In genomic region chr16:17131191-17132088, GRCm38 (mm10) we compare ENCODE assay signal across 8 mouse cellular contexts. TPM values are rescaled to one million over a fixed set of nuclear protein-coding genes. Genes with fewer than 3 reads are reported as not detected.
A peak's percentile ranks its signal among the peaks of the same experiment; 100 is the strongest.
DNase-seq lines count a peak whose midpoint lies in the region; ATAC-seq lines count a peak whose summit lies in the region.

No protein-coding gene starts in this region.

- peak overlapping the region; percentile 72 for H3K9ac ChIP-seq in hindbrain, embryonic 14.5 days
- peak overlapping the region; percentile 75 for H3K9ac ChIP-seq in lung, embryonic 16.5 days (ENCODE audit: low read length)

- H3K4me1 ChIP-seq in heart, embryonic 10.5 days, result peaks cover 18% of the 10 kb centered on the region
- peaks cover 23% of the 10 kb centered on the region for H3K4me1 ChIP-seq in embryonic facial prominence, embryonic 10.5 days
- H3K4me1 ChIP-seq in hindbrain, embryonic 14.5 days (replicated peaks; ENCODE audit: control insufficient read depth, insufficient read depth, low read length), result peaks cover 14% of the 10 kb centered on the region
- peaks cover 16% of the 10 kb centered on the region for H3K4me1 ChIP-seq in lung, embryonic 16.5 days (replicated peaks; ENCODE audit: control insufficient read depth, insufficient read depth, low read length)

- no peak for DNase-seq in heart, embryonic 10.5 days (ENCODE audit: low spot score)
- no peak for DNase-seq in heart, postnatal 4 days
- peak; percentile 29 for DNase-seq in CD8-positive naive resting alpha-beta T cell, adult 2 months (ENCODE audit: low read depth in 2 of 2, low spot score in 2 of 2)
- DNase-seq in embryonic facial prominence, embryonic 10.5 days (ENCODE audit: low spot score), result peak; percentile 52
- DNase-seq in hindbrain, embryonic 14.5 days (ENCODE audit: low spot score), result no peak
- DNase-seq in splenic B cell, adult 2 months (ENCODE audit: low read depth, low spot score), result peak; percentile 49
- no peak for DNase-seq in right cerebral cortex, postnatal 4 days

- ATAC-seq in hindbrain, embryonic 14.5 days (ENCODE audit: low FRiP score), result no peak
- peak; percentile 66 for ATAC-seq in lung, embryonic 16.5 days (ENCODE audit: low read depth)

- H3K4me3 ChIP-seq in heart, embryonic 10.5 days, result peak overlapping the region; percentile 79
- peak overlapping the region; percentile 87 for H3K4me3 ChIP-seq in embryonic facial prominence, embryonic 10.5 days
- peak overlapping the region; percentile 79 for H3K4me3 ChIP-seq in hindbrain, embryonic 14.5 days (replicated peaks; ENCODE audit: low read length)
- peak overlapping the region; percentile 84 for H3K4me3 ChIP-seq in lung, embryonic 16.5 days (ENCODE audit: low read length)

- H3K9me3 ChIP-seq in heart, embryonic 10.5 days, result no peaks in the 10 kb centered on the region
- H3K9me3 ChIP-seq in embryonic facial prominence, embryonic 10.5 days, result no peaks in the 10 kb centered on the region
- no peaks in the 10 kb centered on the region for H3K9me3 ChIP-seq in hindbrain, embryonic 14.5 days (ENCODE audit: control insufficient read depth, low read length)
- no peaks in the 10 kb centered on the region for H3K9me3 ChIP-seq in lung, embryonic 16.5 days (ENCODE audit: control insufficient read depth, low read length)

- H3K27me3 ChIP-seq in heart, embryonic 10.5 days (ENCODE audit: insufficient read depth, poor library complexity, severe bottlenecking), result no peaks in the 10 kb centered on the region
- no peaks in the 10 kb centered on the region for H3K27me3 ChIP-seq in embryonic facial prominence, embryonic 10.5 days (replicated peaks; ENCODE audit: low read depth, poor library complexity, severe bottlenecking)
- H3K27me3 ChIP-seq in hindbrain, embryonic 14.5 days (ENCODE audit: control insufficient read depth, insufficient read depth, low read length), result no peaks in the 10 kb centered on the region
- H3K27me3 ChIP-seq in lung, embryonic 16.5 days (ENCODE audit: control insufficient read depth, insufficient read depth, low read depth, low read length), result no peaks in the 10 kb centered on the region
- no peaks in the 10 kb centered on the region for H3K27me3 ChIP-seq in splenic B cell, adult 2 months (ENCODE audit: control insufficient read depth, insufficient read depth, low read length, poor library complexity, severe bottlenecking)

- H3K4me2 ChIP-seq in hindbrain, embryonic 14.5 days (replicated peaks), result peak overlapping the region; percentile 74
- peak overlapping the region; percentile 97 for H3K4me2 ChIP-seq in lung, embryonic 16.5 days (ENCODE audit: low read depth, low read length)

- peak overlapping the region; percentile 90 for H3K27ac ChIP-seq in heart, embryonic 10.5 days
- peak overlapping the region; percentile 93 for H3K27ac ChIP-seq in embryonic facial prominence, embryonic 10.5 days (replicated peaks)
- peak overlapping the region; percentile 80 for H3K27ac ChIP-seq in hindbrain, embryonic 14.5 days
- H3K27ac ChIP-seq in lung, embryonic 16.5 days (ENCODE audit: low read length), result peak overlapping the region; percentile 12; the same call in 1 of the 2 replicates

- H3K36me3 ChIP-seq in heart, embryonic 10.5 days, result no peaks in the 10 kb centered on the region; the same call in 1 of the 2 replicates
- peaks cover 15% of the 10 kb centered on the region for H3K36me3 ChIP-seq in embryonic facial prominence, embryonic 10.5 days (replicated peaks)
- H3K36me3 ChIP-seq in hindbrain, embryonic 14.5 days (replicated peaks; ENCODE audit: control insufficient read depth, insufficient read depth), result no peaks in the 10 kb centered on the region
- no peaks in the 10 kb centered on the region for H3K36me3 ChIP-seq in lung, embryonic 16.5 days (ENCODE audit: control insufficient read depth, insufficient read depth, low read length)
- H3K36me3 ChIP-seq in splenic B cell, adult 2 months (ENCODE audit: control insufficient read depth, insufficient read depth, low read length, poor library complexity, severe bottlenecking), result no peaks in the 10 kb centered on the region

- 3% methylated on average over 43 of the region's 43 CpGs for WGBS in heart, embryonic 10.5 days
- 4% methylated on average over 43 of the region's 43 CpGs for WGBS in embryonic facial prominence, embryonic 10.5 days
- WGBS in hindbrain, embryonic 14.5 days, result 4% methylated on average over 42 of the region's 43 CpGs
- WGBS in lung, embryonic 16.5 days, result 4% methylated on average over 43 of the region's 43 CpGs

RNA-seq across cellular contexts. Expression of gene Sdf2l1, which starts 0.7 kb away (rescaled TPM):
- 115 and 145 TPM in 2 replicates for polyA plus RNA-seq in heart, embryonic 10.5 days (2016; fragmentation: Nextera tagmentation; extraction: Ambion mirVana)
- total RNA-seq in heart, postnatal 4 days (2021), result 10 to 100 TPM in 1 of 2 experiments, 1 to 10 TPM in 1; 8.2 to 10.5 TPM
- polyA plus RNA-seq in embryonic facial prominence, embryonic 10.5 days (2016; fragmentation: Nextera tagmentation; extraction: Ambion mirVana), result 107 and 118 TPM in 2 replicates
- polyA plus RNA-seq in hindbrain, embryonic 14.5 days (2014; fragmentation: Nextera tagmentation; extraction: Ambion mirVana), result 24.5 and 25.9 TPM in 2 replicates
- polyA plus RNA-seq in lung, embryonic 16.5 days (2015; fragmentation: Nextera tagmentation; extraction: Ambion mirVana), result 85.6 and 88.8 TPM in 2 replicates

RNA-seq across cellular contexts. Expression of gene 2610318N02Rik, which starts 6.5 kb away (rescaled TPM):
- polyA plus RNA-seq in heart, embryonic 10.5 days (2016; fragmentation: Nextera tagmentation; extraction: Ambion mirVana), result 56.0 and 84.9 TPM in 2 replicates
- 1 to 10 TPM; 4.1 to 4.3 TPM for total RNA-seq in heart, postnatal 4 days (2021)
- 170 and 185 TPM in 2 replicates for polyA plus RNA-seq in embryonic facial prominence, embryonic 10.5 days (2016; fragmentation: Nextera tagmentation; extraction: Ambion mirVana)
- polyA plus RNA-seq in hindbrain, embryonic 14.5 days (2014; fragmentation: Nextera tagmentation; extraction: Ambion mirVana), result 11.8 and 11.9 TPM in 2 replicates
- polyA plus RNA-seq in lung, embryonic 16.5 days (2015; fragmentation: Nextera tagmentation; extraction: Ambion mirVana), result 23.8 and 28.7 TPM in 2 replicates

RNA-seq across cellular contexts. Expression of gene Ydjc, which starts 13.0 kb away (rescaled TPM):
- 5.6 and 9.8 TPM in 2 replicates for polyA plus RNA-seq in heart, embryonic 10.5 days (2016; fragmentation: Nextera tagmentation; extraction: Ambion mirVana)
- total RNA-seq in heart, postnatal 4 days (2021), result 1 to 10 TPM; 1.9 to 2.9 TPM
- polyA plus RNA-seq in embryonic facial prominence, embryonic 10.5 days (2016; fragmentation: Nextera tagmentation; extraction: Ambion mirVana), result 6.7 and 7.5 TPM in 2 replicates
- 47.5 and 49.2 TPM in 2 replicates for polyA plus RNA-seq in hindbrain, embryonic 14.5 days (2014; fragmentation: Nextera tagmentation; extraction: Ambion mirVana)
- 6.1 and 6.2 TPM in 2 replicates for polyA plus RNA-seq in lung, embryonic 16.5 days (2015; fragmentation: Nextera tagmentation; extraction: Ambion mirVana)

RNA-seq across cellular contexts. Expression of gene Ccdc116, which starts 15.6 kb away (rescaled TPM):
- 0.36 and 0.55 TPM in 2 replicates for polyA plus RNA-seq in heart, embryonic 10.5 days (2016; fragmentation: Nextera tagmentation; extraction: Ambion mirVana)
- under 1 TPM; 0.26 to 0.32 TPM for total RNA-seq in heart, postnatal 4 days (2021)
- polyA plus RNA-seq in embryonic facial prominence, embryonic 10.5 days (2016; fragmentation: Nextera tagmentation; extraction: Ambion mirVana), result 0.55 and 0.57 TPM in 2 replicates
- polyA plus RNA-seq in hindbrain, embryonic 14.5 days (2014; fragmentation: Nextera tagmentation; extraction: Ambion mirVana), result 3.6 and 3.7 TPM in 2 replicates
- polyA plus RNA-seq in lung, embryonic 16.5 days (2015; fragmentation: Nextera tagmentation; extraction: Ambion mirVana), result 0.20 and 0.44 TPM in 2 replicates

RNA-seq across cellular contexts. Expression of gene Ppil2, which starts 20.4 kb away (rescaled TPM):
- polyA plus RNA-seq in heart, embryonic 10.5 days (2016; fragmentation: Nextera tagmentation; extraction: Ambion mirVana), result 114 and 125 TPM in 2 replicates
- 10 to 100 TPM; 49.0 to 52.5 TPM for total RNA-seq in heart, postnatal 4 days (2021)
- 150 TPM in 2 replicates for polyA plus RNA-seq in embryonic facial prominence, embryonic 10.5 days (2016; fragmentation: Nextera tagmentation; extraction: Ambion mirVana)
- polyA plus RNA-seq in hindbrain, embryonic 14.5 days (2014; fragmentation: Nextera tagmentation; extraction: Ambion mirVana), result 128 and 136 TPM in 2 replicates
- polyA plus RNA-seq in lung, embryonic 16.5 days (2015; fragmentation: Nextera tagmentation; extraction: Ambion mirVana), result 143 and 146 TPM in 2 replicates

Comparison
In these comparisons a context has a peak if more than half of its experiments do, and no peak if none do; other contexts are left out.
1. DNase-seq: peak in CD8-positive naive resting alpha-beta T cell, adult 2 months (2 of 2), embryonic facial prominence, embryonic 10.5 days (single experiment) and splenic B cell, adult 2 months (single experiment); none in heart, embryonic 10.5 days (single experiment), heart, postnatal 4 days (single experiment), hindbrain, embryonic 14.5 days (single experiment) and right cerebral cortex, postnatal 4 days (single experiment).
2. H3K27ac ChIP-seq: peak in every context shown above with its lines; median percentile 93 in embryonic facial prominence, embryonic 10.5 days; 90 in heart, embryonic 10.5 days; 80 in hindbrain, embryonic 14.5 days; 12 in lung, embryonic 16.5 days.
3. Peak in every context shown above with its lines, with median percentiles within 50 percentile points of each other: H3K4me3 ChIP-seq.